Mouse (Mus musculus) small intestine, adult 2 months (tissue): Measurements from ENCODE around the gene Lsm12. TPM values are rescaled to one million over a fixed set of nuclear protein-coding genes. Genes with fewer than 3 reads are reported as not detected.

Source experiments
- H3K27ac ChIP-seq: fragments of 200-500 bp; 2 replicates; pipeline ENCODE4 v1.5.1; 2012; ENCODE audit warnings: low read depth, low read length, control low read depth, inconsistent platforms; ENCODE audit not compliant: insufficient read depth
- H3K27me3 ChIP-seq: fragments of 200-500 bp; 2 replicates; pipeline ENCODE4 v1.6.1; 2012; ENCODE audit warnings: mild to moderate bottlenecking, moderate library complexity, low read length, inconsistent platforms; ENCODE audit not compliant: control insufficient read depth, insufficient read depth
- H3K36me3 ChIP-seq: fragments of 200-500 bp; 2 replicates; pipeline ENCODE4 v1.6.1; 2012; ENCODE audit warnings: mild to moderate bottlenecking, low read length, control low read depth, inconsistent platforms; ENCODE audit not compliant: control insufficient read depth, insufficient read depth
- H3K4me1 ChIP-seq: fragments of 200-500 bp; 2 replicates; pipeline ENCODE4 v1.6.1; 2012; ENCODE audit warnings: low read length, inconsistent platforms, mixed read lengths; ENCODE audit not compliant: control insufficient read depth, insufficient read depth, insufficient read length
- H3K4me3 ChIP-seq: fragments of 200-500 bp; 2 replicates; pipeline ENCODE4 v1.5.1; 2012; ENCODE audit warnings: low read depth, mild to moderate bottlenecking, control low read depth, inconsistent platforms, low read length, moderate library complexity
- CTCF ChIP-seq: fragments of 200-500 bp; IDR thresholded peaks from 2 replicates; pipeline ENCODE4 v1.5.1; 2012; ENCODE audit warnings: low read depth, mild to moderate bottlenecking, control low read depth, inconsistent platforms, low read length, moderate library complexity, mixed read lengths; ENCODE audit not compliant: insufficient replicate concordance, insufficient read length; ENCODE audit errors: extremely low read depth
- POLR2A ChIP-seq: fragments of 200-500 bp; IDR thresholded peaks from 2 replicates; pipeline ENCODE4 v1.6.1; 2012; ENCODE audit warnings: low read depth, mild to moderate bottlenecking, control low read depth, inconsistent platforms, low read length, moderate library complexity
- WGBS: fragments of 180-500 bp; shearing (Covaris S2); methylation state at CpG from one replicate; pipeline ENCODE4 v1.1.7; 2018; 5-methylcytosine and 5-hydroxymethylcytosine counted together
- polyA plus RNA-seq: library from polyadenylated mRNA; depleted of rRNA; stranded (reverse); fragments of >200 nt; gene quantifications from 2 replicates; pipeline ENCODE4 v1.2.3, GENCODE M21; 2012

Lsm12 gene
- polyA plus RNA-seq, 1 experiment, result 18.7 TPM

- 70% methylated on average over 11 of the region's 11 CpGs for WGBS
- Histone ChIP-seq H3K36me3 (peaks cover 11% of the 10 kb centered on the region; the same call in 1 of the 2 replicates), H3K27me3 (no peaks in the 10 kb centered on the region), H3K4me1 (peaks cover 15% of the 10 kb centered on the region; the same call in 1 of the 2 replicates), H3K4me3 (no peak overlapping the region), H3K27ac (no peak overlapping the region)
- no peak for TF ChIP-seq POLR2A
These were observed 23.0 kb upstream of the Lsm12 start for GRCm38 (mm10) chr11:102207825-102208777.

- TF ChIP-seq CTCF, result no peak
- TF ChIP-seq POLR2A, result no peak
- Histone ChIP-seq H3K36me3 (peaks cover 16% of the 10 kb centered on the region; the same call in 1 of the 2 replicates), H3K27ac (no peak overlapping the region), H3K4me1 (peaks cover 15% of the 10 kb centered on the region; the same call in 1 of the 2 replicates), H3K27me3 (no peaks in the 10 kb centered on the region), H3K4me3 (no peak overlapping the region)
- WGBS, result 88% methylated on average over 29 of the region's 30 CpGs
These were observed 21.4 kb upstream of the Lsm12 start for GRCm38 (mm10) chr11:102206481-102206880.

- Histone ChIP-seq H3K27me3 (no peaks in the 10 kb centered on the region), H3K4me1 (no peaks in the 10 kb centered on the region), H3K36me3 (peaks cover 24% of the 10 kb centered on the region), H3K27ac (no peak overlapping the region), H3K4me3 (no peak overlapping the region)
- 82% methylated on average over 12 of the region's 12 CpGs for WGBS
- no peak for TF ChIP-seq POLR2A
- TF ChIP-seq CTCF, result no peak
These were observed 16.3 kb upstream of the Lsm12 start for GRCm38 (mm10) chr11:102201408-102201821.

GRCm38 (mm10) chr11:102199856-102200255 lies 14.8 kb upstream of the Lsm12 start:
- Histone ChIP-seq H3K27me3 (no peaks in the 10 kb centered on the region), H3K4me3 (no peak overlapping the region), H3K27ac (no peak overlapping the region), H3K4me1 (no peaks in the 10 kb centered on the region), H3K36me3 (peaks cover 33% of the 10 kb centered on the region)
- 47% methylated on average over 9 of the region's 9 CpGs for WGBS
- TF ChIP-seq CTCF (no peak), POLR2A (no peak)

- peaks cover 36% of the 10 kb centered on the region for H3K36me3 ChIP-seq
- no peak overlapping the region for H3K27ac ChIP-seq
- H3K4me3 ChIP-seq, result no peak overlapping the region
- no peaks in the 10 kb centered on the region for H3K4me1 ChIP-seq
- no peaks in the 10 kb centered on the region for H3K27me3 ChIP-seq
- 71% methylated on average over 6 of the region's 6 CpGs for WGBS
- TF ChIP-seq POLR2A (no peak), CTCF (no peak)
These were observed 13.1 kb upstream of the Lsm12 start for GRCm38 (mm10) chr11:102198245-102198644.

- no peaks in the 10 kb centered on the region for H3K4me1 ChIP-seq
- H3K27me3 ChIP-seq, result no peaks in the 10 kb centered on the region
- H3K27ac ChIP-seq, result no peak overlapping the region
- 82% methylated on average over 21 of the region's 21 CpGs for WGBS
- H3K36me3 ChIP-seq, result peaks cover 31% of the 10 kb centered on the region
- H3K4me3 ChIP-seq, result no peak overlapping the region
- TF ChIP-seq CTCF (no peak), POLR2A (no peak)
These were observed 11.1 kb upstream of the Lsm12 start for GRCm38 (mm10) chr11:102196018-102196797.

GRCm38 (mm10) chr11:102193657-102194440 lies 8.8 kb upstream of the Lsm12 start:
- TF ChIP-seq POLR2A (no peak), CTCF (no peak)
- Histone ChIP-seq H3K4me1 (peaks cover 4% of the 10 kb centered on the region), H3K4me3 (no peak overlapping the region), H3K36me3 (peaks cover 24% of the 10 kb centered on the region), H3K27ac (no peak overlapping the region), H3K27me3 (no peaks in the 10 kb centered on the region)
- WGBS, result 89% methylated on average over 9 of the region's 9 CpGs
